Comparison of ENCODE assay signal across 8 mouse cellular contexts in genomic region chr4:136311042-136311999, GRCm38 (mm10). TPM values are rescaled to one million over a fixed set of nuclear protein-coding genes. Genes with fewer than 3 reads are reported as not detected.
DNase-seq lines count a peak whose midpoint lies in the region; ATAC-seq and TF ChIP-seq lines count a peak whose summit lies in the region.

No protein-coding gene starts in this region.

- peak overlapping the region; percentile 92 for H3K4me3 ChIP-seq in ES-Bruce4 (ENCODE audit: low read depth, low read length)
- peak overlapping the region; percentile 100 for H3K4me3 ChIP-seq in forebrain, embryonic 10.5 days
- peak overlapping the region; percentile 98 for H3K4me3 ChIP-seq in heart, embryonic 15.5 days

- H3K4me2 ChIP-seq in heart, embryonic 15.5 days: peak overlapping the region; percentile 68

- peaks cover 2% of the 10 kb centered on the region for H3K36me3 ChIP-seq in ES-Bruce4 (ENCODE audit: control insufficient read depth, insufficient read depth, low read length, poor library complexity, severe bottlenecking)
- peaks cover 5% of the 10 kb centered on the region for H3K36me3 ChIP-seq in forebrain, embryonic 10.5 days (replicated peaks)
- peaks cover 2% of the 10 kb centered on the region; the same call in 1 of the 2 replicates for H3K36me3 ChIP-seq in heart, embryonic 15.5 days

- TF ChIP-seq CTCF in ES-Bruce4 (IDR thresholded peaks at IDR 0.05; ENCODE audit: low read depth, low read length): no peak
- TF ChIP-seq CTCF in brain, embryonic 14.5 days (IDR thresholded peaks at IDR 0.05; ENCODE audit: borderline replicate concordance, extremely low read depth, insufficient read depth, insufficient read length): no peak

- TF ChIP-seq EP300 in ES-Bruce4 (IDR thresholded peaks at IDR 0.05; ENCODE audit: insufficient read depth, low read depth, low read length): no peak

- H3K4me1 ChIP-seq in ES-Bruce4 (ENCODE audit: control insufficient read depth, insufficient read depth, low read length): peaks cover 1% of the 10 kb centered on the region
- peaks cover 48% of the 10 kb centered on the region for H3K4me1 ChIP-seq in forebrain, embryonic 10.5 days
- H3K4me1 ChIP-seq in heart, embryonic 15.5 days (replicated peaks): peaks cover 32% of the 10 kb centered on the region

- no peaks in the 10 kb centered on the region for H3K27me3 ChIP-seq in ES-Bruce4 (ENCODE audit: control insufficient read depth, insufficient read depth, low read length, poor library complexity, severe bottlenecking)
- no peaks in the 10 kb centered on the region for H3K27me3 ChIP-seq in forebrain, embryonic 10.5 days (ENCODE audit: poor library complexity, severe bottlenecking)
- H3K27me3 ChIP-seq in heart, embryonic 15.5 days: no peaks in the 10 kb centered on the region

- no peaks in the 10 kb centered on the region for H3K9me3 ChIP-seq in ES-Bruce4 (replicated peaks; ENCODE audit: control insufficient read depth, insufficient read depth, low read length, poor library complexity, severe bottlenecking)
- H3K9me3 ChIP-seq in forebrain, embryonic 10.5 days: no peaks in the 10 kb centered on the region
- no peaks in the 10 kb centered on the region for H3K9me3 ChIP-seq in heart, embryonic 15.5 days (replicated peaks)

- under 1% methylated on average over 81 of the region's 81 CpGs for WGBS in forebrain, embryonic 10.5 days
- WGBS in heart, embryonic 15.5 days: under 1% methylated on average over 80 of the region's 81 CpGs

- ATAC-seq in heart, embryonic 15.5 days (replicated peaks; ENCODE audit: insufficient number of reproducible peaks, insufficient read depth, low FRiP score, low read depth): peak; percentile 53

- H3K27ac ChIP-seq in ES-Bruce4 (ENCODE audit: insufficient read depth, low read length): peak overlapping the region; percentile 81
- peak overlapping the region; percentile 100 for H3K27ac ChIP-seq in forebrain, embryonic 10.5 days
- H3K27ac ChIP-seq in heart, embryonic 15.5 days: peak overlapping the region; percentile 98

- peak; percentile 30 for DNase-seq in brain, embryonic 14.5 days (ENCODE audit: low read depth)
- DNase-seq in forebrain, embryonic 10.5 days (ENCODE audit: extremely low spot score, low spot score): peak; percentile 72
- DNase-seq in kidney, postnatal 14 days: peak; percentile 73
- DNase-seq in lung, postnatal 14 days: peak; percentile 58
- DNase-seq in retina, embryonic 14.5 days (ENCODE audit: low spot score): peak; percentile 47
- DNase-seq in urinary bladder, adult 2 months (ENCODE audit: low spot score): peak; percentile 72

- peak overlapping the region; percentile 100 for H3K9ac ChIP-seq in ES-Bruce4 (ENCODE audit: low read depth, poor library complexity, severe bottlenecking)
- H3K9ac ChIP-seq in heart, embryonic 15.5 days: peak overlapping the region; percentile 98

- no peak for TF ChIP-seq POLR2A in ES-Bruce4 (IDR thresholded peaks at IDR 0.05; ENCODE audit: insufficient read depth, low read length)
- peak; percentile 68; the same call in 1 of the 2 replicates for TF ChIP-seq POLR2A in brain, embryonic 14.5 days (IDR thresholded peaks at IDR 0.05; ENCODE audit: borderline replicate concordance, extremely low read depth, insufficient read depth, insufficient read length, poor library complexity, severe bottlenecking)

RNA-seq across cellular contexts. Expression of gene Hnrnpr, which starts 0.6 kb away (rescaled TPM):
- polyA plus RNA-seq in ES-Bruce4 (2011; ENCODE audit: insufficient read depth, insufficient read length, low read depth, missing spikeins): 128 and 131 TPM in 2 replicates
- 138 and 148 TPM in 2 replicates for polyA plus RNA-seq in brain, embryonic 14.5 days (2012; rRNA removed)
- polyA plus RNA-seq in forebrain, embryonic 10.5 days (2016; fragmentation: Nextera tagmentation; extraction: Ambion mirVana): 231 and 248 TPM in 2 replicates
- 84.3 and 107 TPM in 2 replicates for polyA plus RNA-seq in heart, embryonic 15.5 days (2015; fragmentation: Nextera tagmentation; extraction: Ambion mirVana)
- polyA plus RNA-seq in urinary bladder, adult 2 months (2012; rRNA removed): 58.3 and 61.1 TPM in 2 replicates

RNA-seq across cellular contexts. Expression of gene Zfp46, which starts 26.8 kb away (rescaled TPM):
- 5.5 and 6.0 TPM in 2 replicates for polyA plus RNA-seq in ES-Bruce4 (2011; ENCODE audit: insufficient read depth, insufficient read length, low read depth, missing spikeins)
- 58.3 and 69.5 TPM in 2 replicates for polyA plus RNA-seq in brain, embryonic 14.5 days (2012; rRNA removed)
- 21.1 and 21.8 TPM in 2 replicates for polyA plus RNA-seq in forebrain, embryonic 10.5 days (2016; fragmentation: Nextera tagmentation; extraction: Ambion mirVana)
- polyA plus RNA-seq in heart, embryonic 15.5 days (2015; fragmentation: Nextera tagmentation; extraction: Ambion mirVana): 18.3 and 21.5 TPM in 2 replicates
- polyA plus RNA-seq in urinary bladder, adult 2 months (2012; rRNA removed): 41.0 and 50.3 TPM in 2 replicates

Comparison
In these comparisons a context has a peak if more than half of its experiments do, and no peak if none do; other contexts are left out.
1. Peak in every context shown above with its lines: DNase-seq, ATAC-seq, H3K4me3 ChIP-seq and H3K27ac ChIP-seq.